Mouse (Mus musculus) limb, embryonic 14.5 days (tissue): ENCODE results near the gene Col11a2. TPM values are rescaled to one million over a fixed set of nuclear protein-coding genes. Genes with fewer than 3 reads are reported as not detected.

Experiments used
- ATAC-seq: fragments of 200-750 bp; cut with Nextera tagmentation; 2 replicates; pipeline ENCODE4 v1.8.0; 2017; ENCODE audit warnings: low read depth, moderate number of reproducible peaks, moderate TSS enrichment; ENCODE audit not compliant: low FRiP score
- DNase-seq: peaks from one replicate; pipeline ENCODE4 v3.0.0-alpha.2; 2015; ENCODE audit warnings: low spot score
- H3K27ac ChIP-seq: fragments of 300-500 bp; sonication (generic); replicated peaks from 2 replicates; pipeline ENCODE4 v1.5.1; 2014; ENCODE audit warnings: low read depth, mild to moderate bottlenecking, low read length, moderate library complexity, mixed read lengths
- H3K27me3 ChIP-seq: fragments of 300-500 bp; sonication (generic); 2 replicates; pipeline ENCODE4 v1.6.1; 2014; ENCODE audit warnings: low read length, mixed read lengths; ENCODE audit not compliant: control insufficient read depth, insufficient read depth
- H3K36me3 ChIP-seq: fragments of 300-500 bp; sonication (generic); 2 replicates; pipeline ENCODE4 v1.6.1; 2014; ENCODE audit warnings: mild to moderate bottlenecking, low read length, moderate library complexity, mixed read lengths; ENCODE audit not compliant: control insufficient read depth, insufficient read depth
- H3K4me1 ChIP-seq: fragments of 300-500 bp; sonication (generic); 2 replicates; pipeline ENCODE4 v1.6.1; 2014; ENCODE audit warnings: antibody characterized with exemption, low read length, mixed read lengths; ENCODE audit not compliant: control insufficient read depth, insufficient read depth
- H3K4me2 ChIP-seq: fragments of 300-500 bp; sonication (generic); replicated peaks from 2 replicates; pipeline ENCODE4 v1.6.1; 2014; ENCODE audit warnings: low read depth, mild to moderate bottlenecking, low read length, moderate library complexity; ENCODE audit not compliant: severe bottlenecking
- H3K4me3 ChIP-seq: fragments of 300-500 bp; sonication (generic); replicated peaks from 2 replicates; pipeline ENCODE4 v1.5.1; 2014; ENCODE audit warnings: low read length
- H3K9ac ChIP-seq: fragments of 300-500 bp; sonication (generic); 2 replicates; pipeline ENCODE4 v1.6.1; 2014; ENCODE audit warnings: mild to moderate bottlenecking, low read depth, low read length, moderate library complexity; ENCODE audit not compliant: severe bottlenecking
- H3K9me3 ChIP-seq: fragments of 300-500 bp; sonication (generic); 2 replicates; pipeline ENCODE4 v1.6.1; 2016; ENCODE audit warnings: low read length; ENCODE audit not compliant: control insufficient read depth
- POLR2A ChIP-seq: fragments of 200-500 bp; IDR thresholded peaks from 2 replicates; pipeline ENCODE4 v1.8.0; 2012; ENCODE audit warnings: inconsistent platforms, mild to moderate bottlenecking, moderate library complexity, borderline replicate concordance; ENCODE audit not compliant: insufficient read depth, insufficient read length; ENCODE audit errors: extremely low read depth
- WGBS: fragments of 180-500 bp; shearing (Covaris S2); extraction: QIAGEN DNeasy Blood & Tissue Kit; methylation state at CpG from one replicate; pipeline ENCODE4 v1.1.7; 2014; 5-methylcytosine and 5-hydroxymethylcytosine counted together
- microRNA counts: library from miRNA; unstranded; fragments of <30 nt; microRNA quantifications from one replicate; lab custom pipeline; 2016
- microRNA-seq: library from miRNA; unstranded; fragments of <30 nt; microRNA quantifications from one replicate; pipeline ENCODE4, GENCODE M21; 2016
- polyA plus RNA-seq, 2 experiments: library from polyadenylated mRNA; depleted of rRNA in 1 of 2; stranded (reverse) in 1 of 2; unstranded in 1 of 2; fragments of >200 nt; fragmentation: Nextera tagmentation in 1 of 2; extraction: Ambion mirVana in 1 of 2; gene quantifications; 2 replicates each; pipeline versions ENCODE4 v1.2.1 to v1.2.3; 2012 to 2014

Gene Col11a2
- polyA plus RNA-seq, 2 experiments: 72.1 to 201 TPM

GRCm38 (mm10) chr17:34114114-34114513, 74.9 kb downstream of the Col11a2 start:
- no peak overlapping the region for H3K27ac ChIP-seq
- TF ChIP-seq POLR2A: no peak
- ATAC-seq (no peak), DNase-seq (no peak)
- H3K9me3 ChIP-seq: no peaks in the 10 kb centered on the region
- WGBS: 89% methylated on average over 7 of the region's 7 CpGs
- H3K9ac ChIP-seq: no peak overlapping the region
- H3K4me1 ChIP-seq: peaks cover 19% of the 10 kb centered on the region
- no peak overlapping the region for H3K4me3 ChIP-seq
- peaks cover 97% of the 10 kb centered on the region for H3K36me3 ChIP-seq
- H3K27me3 ChIP-seq: no peaks in the 10 kb centered on the region
- H3K4me2 ChIP-seq: no peak overlapping the region

MicroRNAs within 50 kb of the gene (microRNA counts, 519-probe panel; counts per million panel counts)
- microRNA mmu-miR-219 (lab: Ali Mortazavi, UCI): not detected

Small RNA genes within 50 kb of the gene (microRNA-seq; reads per million reads assigned to microRNA genes)
- 0.69 reads per million for gene Mir219a-1
- gene Mir219c: not detected

Other genes with a start within 250 kb of the Col11a2 start
Only the 30 nearest of the 33 such genes appear.
- 1,470 and 1,488 TPM in 2 replicates for gene Rps28, start 214.9 kb upstream of the Col11a2 start, polyA plus RNA-seq (2012; rRNA removed)
- 1,253 and 1,319 TPM in 2 replicates for gene Rps28, start 214.9 kb upstream of the Col11a2 start, polyA plus RNA-seq (2014; fragmentation: Nextera tagmentation; extraction: Ambion mirVana)
- 302 and 363 TPM in 2 replicates for gene Ndufa7, start 214.9 kb upstream of the Col11a2 start, polyA plus RNA-seq (2012; rRNA removed)
- gene Ndufa7, start 214.9 kb upstream of the Col11a2 start, polyA plus RNA-seq (2014; fragmentation: Nextera tagmentation; extraction: Ambion mirVana): 505 and 530 TPM in 2 replicates
- 42.9 and 45.9 TPM in 2 replicates for gene Cd320, start 196.3 kb upstream of the Col11a2 start, polyA plus RNA-seq (2012; rRNA removed)
- gene Cd320, start 196.3 kb upstream of the Col11a2 start, polyA plus RNA-seq (2014; fragmentation: Nextera tagmentation; extraction: Ambion mirVana): 57.9 and 59.4 TPM in 2 replicates
- not detected in 2 replicates for gene Gm7029, start 165.6 kb upstream of the Col11a2 start, polyA plus RNA-seq (2012; rRNA removed)
- not detected in 2 replicates for gene Gm7029, start 165.6 kb upstream of the Col11a2 start, polyA plus RNA-seq (2014; fragmentation: Nextera tagmentation; extraction: Ambion mirVana)
- gene Kifc1, start 148.8 kb upstream of the Col11a2 start, polyA plus RNA-seq (2012; rRNA removed): 58.8 and 60.6 TPM in 2 replicates
- 6.2 and 6.7 TPM in 2 replicates for gene Kifc1, start 148.8 kb upstream of the Col11a2 start, polyA plus RNA-seq (2014; fragmentation: Nextera tagmentation; extraction: Ambion mirVana)
- 0.34 and 0.49 TPM in 2 replicates for gene Platr17, start 134.3 kb upstream of the Col11a2 start, polyA plus RNA-seq (2012; rRNA removed)
- 0.32 and 0.40 TPM in 2 replicates for gene Platr17, start 134.3 kb upstream of the Col11a2 start, polyA plus RNA-seq (2014; fragmentation: Nextera tagmentation; extraction: Ambion mirVana)
- gene Daxx, start 130.0 kb upstream of the Col11a2 start, polyA plus RNA-seq (2012; rRNA removed): 46.1 and 53.6 TPM in 2 replicates
- 40.5 and 44.1 TPM in 2 replicates for gene Daxx, start 130.0 kb upstream of the Col11a2 start, polyA plus RNA-seq (2014; fragmentation: Nextera tagmentation; extraction: Ambion mirVana)
- gene Tapbp, start 123.5 kb upstream of the Col11a2 start, polyA plus RNA-seq (2012; rRNA removed): 18.7 and 23.8 TPM in 2 replicates
- gene Tapbp, start 123.5 kb upstream of the Col11a2 start, polyA plus RNA-seq (2014; fragmentation: Nextera tagmentation; extraction: Ambion mirVana): 28.9 and 30.5 TPM in 2 replicates
- 27.9 and 34.0 TPM in 2 replicates for gene Zbtb22, start 123.5 kb upstream of the Col11a2 start, polyA plus RNA-seq (2012; rRNA removed)
- gene Zbtb22, start 123.5 kb upstream of the Col11a2 start, polyA plus RNA-seq (2014; fragmentation: Nextera tagmentation; extraction: Ambion mirVana): 10.1 and 10.8 TPM in 2 replicates
- gene Rgl2, start 109.9 kb upstream of the Col11a2 start, polyA plus RNA-seq (2012; rRNA removed): 193 and 265 TPM in 2 replicates
- 48.7 and 51.8 TPM in 2 replicates for gene Rgl2, start 109.9 kb upstream of the Col11a2 start, polyA plus RNA-seq (2014; fragmentation: Nextera tagmentation; extraction: Ambion mirVana)
- gene Pfdn6, start 99.1 kb upstream of the Col11a2 start, polyA plus RNA-seq (2012; rRNA removed): 53.6 and 104 TPM in 2 replicates
- gene Pfdn6, start 99.1 kb upstream of the Col11a2 start, polyA plus RNA-seq (2014; fragmentation: Nextera tagmentation; extraction: Ambion mirVana): 135 and 142 TPM in 2 replicates
- gene Wdr46, start 98.8 kb upstream of the Col11a2 start, polyA plus RNA-seq (2012; rRNA removed): 30.5 and 30.9 TPM in 2 replicates
- gene Wdr46, start 98.8 kb upstream of the Col11a2 start, polyA plus RNA-seq (2014; fragmentation: Nextera tagmentation; extraction: Ambion mirVana): 21.6 and 25.0 TPM in 2 replicates
- 7.7 and 9.3 TPM in 2 replicates for gene B3galt4, start 87.9 kb upstream of the Col11a2 start, polyA plus RNA-seq (2012; rRNA removed)
- gene B3galt4, start 87.9 kb upstream of the Col11a2 start, polyA plus RNA-seq (2014; fragmentation: Nextera tagmentation; extraction: Ambion mirVana): 4.0 and 6.6 TPM in 2 replicates
- 48.8 and 62.7 TPM in 2 replicates for gene Vps52, start 83.6 kb upstream of the Col11a2 start, polyA plus RNA-seq (2012; rRNA removed)
- 38.6 and 43.4 TPM in 2 replicates for gene Vps52, start 83.6 kb upstream of the Col11a2 start, polyA plus RNA-seq (2014; fragmentation: Nextera tagmentation; extraction: Ambion mirVana)
- gene Rps18, start 83.4 kb upstream of the Col11a2 start, polyA plus RNA-seq (2012; rRNA removed): 1,284 and 1,402 TPM in 2 replicates
- 2,129 and 2,245 TPM in 2 replicates for gene Rps18, start 83.4 kb upstream of the Col11a2 start, polyA plus RNA-seq (2014; fragmentation: Nextera tagmentation; extraction: Ambion mirVana)
- gene H2-K1, start 39.1 kb upstream of the Col11a2 start, polyA plus RNA-seq (2012; rRNA removed): 27.0 and 31.5 TPM in 2 replicates
- 17.7 and 25.5 TPM in 2 replicates for gene H2-K1, start 39.1 kb upstream of the Col11a2 start, polyA plus RNA-seq (2014; fragmentation: Nextera tagmentation; extraction: Ambion mirVana)
- 54.0 and 81.7 TPM in 2 replicates for gene Ring1, start 14.8 kb upstream of the Col11a2 start, polyA plus RNA-seq (2012; rRNA removed)
- gene Ring1, start 14.8 kb upstream of the Col11a2 start, polyA plus RNA-seq (2014; fragmentation: Nextera tagmentation; extraction: Ambion mirVana): 7.0 and 8.4 TPM in 2 replicates
- gene H2-Ke6, start 11.4 kb upstream of the Col11a2 start, polyA plus RNA-seq (2012; rRNA removed): 104 and 109 TPM in 2 replicates
- gene H2-Ke6, start 11.4 kb upstream of the Col11a2 start, polyA plus RNA-seq (2014; fragmentation: Nextera tagmentation; extraction: Ambion mirVana): 46.4 and 48.1 TPM in 2 replicates
- 197 and 283 TPM in 2 replicates for gene Slc39a7, start 7.8 kb upstream of the Col11a2 start, polyA plus RNA-seq (2012; rRNA removed)
- 132 and 133 TPM in 2 replicates for gene Slc39a7, start 7.8 kb upstream of the Col11a2 start, polyA plus RNA-seq (2014; fragmentation: Nextera tagmentation; extraction: Ambion mirVana)
- gene Rxrb, start 7.6 kb upstream of the Col11a2 start, polyA plus RNA-seq (2012; rRNA removed): 83.2 and 98.9 TPM in 2 replicates
- 29.2 and 33.6 TPM in 2 replicates for gene Rxrb, start 7.6 kb upstream of the Col11a2 start, polyA plus RNA-seq (2014; fragmentation: Nextera tagmentation; extraction: Ambion mirVana)
- gene H2-Oa, start 52.9 kb downstream of the Col11a2 start, polyA plus RNA-seq (2012; rRNA removed): 1.0 and 1.7 TPM in 2 replicates
- gene H2-Oa, start 52.9 kb downstream of the Col11a2 start, polyA plus RNA-seq (2014; fragmentation: Nextera tagmentation; extraction: Ambion mirVana): 0.70 and 0.85 TPM in 2 replicates
- gene H2-DMa, start 80.1 kb downstream of the Col11a2 start, polyA plus RNA-seq (2012; rRNA removed): 13.1 and 20.2 TPM in 2 replicates
- gene H2-DMa, start 80.1 kb downstream of the Col11a2 start, polyA plus RNA-seq (2014; fragmentation: Nextera tagmentation; extraction: Ambion mirVana): 16.8 and 19.0 TPM in 2 replicates
- 197 and 217 TPM in 2 replicates for gene Brd2, start 83.2 kb downstream of the Col11a2 start, polyA plus RNA-seq (2012; rRNA removed)
- 121 and 141 TPM in 2 replicates for gene Brd2, start 83.2 kb downstream of the Col11a2 start, polyA plus RNA-seq (2014; fragmentation: Nextera tagmentation; extraction: Ambion mirVana)
- gene H2-DMb2, start 103.9 kb downstream of the Col11a2 start, polyA plus RNA-seq (2012; rRNA removed): 0.31 and 0.54 TPM in 2 replicates
- gene H2-DMb2, start 103.9 kb downstream of the Col11a2 start, polyA plus RNA-seq (2014; fragmentation: Nextera tagmentation; extraction: Ambion mirVana): 0.23 and 0.36 TPM in 2 replicates
- gene H2-DMb1, start 113.6 kb downstream of the Col11a2 start, polyA plus RNA-seq (2012; rRNA removed): 4.2 and 6.9 TPM in 2 replicates
- 2.4 and 2.7 TPM in 2 replicates for gene H2-DMb1, start 113.6 kb downstream of the Col11a2 start, polyA plus RNA-seq (2014; fragmentation: Nextera tagmentation; extraction: Ambion mirVana)
- gene Tap1, start 148.1 kb downstream of the Col11a2 start, polyA plus RNA-seq (2012; rRNA removed): 11.0 and 12.1 TPM in 2 replicates
- 11.2 and 14.2 TPM in 2 replicates for gene Tap1, start 148.1 kb downstream of the Col11a2 start, polyA plus RNA-seq (2014; fragmentation: Nextera tagmentation; extraction: Ambion mirVana)
- 2.2 and 3.7 TPM in 2 replicates for gene Psmb9, start 148.3 kb downstream of the Col11a2 start, polyA plus RNA-seq (2012; rRNA removed)
- 3.4 and 3.9 TPM in 2 replicates for gene Psmb9, start 148.3 kb downstream of the Col11a2 start, polyA plus RNA-seq (2014; fragmentation: Nextera tagmentation; extraction: Ambion mirVana)
- 6.8 and 7.3 TPM in 2 replicates for gene Psmb8, start 158.3 kb downstream of the Col11a2 start, polyA plus RNA-seq (2012; rRNA removed)
- 9.2 and 9.4 TPM in 2 replicates for gene Psmb8, start 158.3 kb downstream of the Col11a2 start, polyA plus RNA-seq (2014; fragmentation: Nextera tagmentation; extraction: Ambion mirVana)
- 2.9 and 3.0 TPM in 2 replicates for gene Tap2, start 164.1 kb downstream of the Col11a2 start, polyA plus RNA-seq (2012; rRNA removed)
- 2.3 and 2.4 TPM in 2 replicates for gene Tap2, start 164.1 kb downstream of the Col11a2 start, polyA plus RNA-seq (2014; fragmentation: Nextera tagmentation; extraction: Ambion mirVana)
- 0.06 and 0.23 TPM in 2 replicates for gene H2-Ob, start 199.5 kb downstream of the Col11a2 start, polyA plus RNA-seq (2012; rRNA removed)
- 0.11 TPM in 1 of 2 replicates, not detected in the other for gene H2-Ob, start 199.5 kb downstream of the Col11a2 start, polyA plus RNA-seq (2014; fragmentation: Nextera tagmentation; extraction: Ambion mirVana)